Mouse (Mus musculus) thymus, adult 2 months (tissue): ENCODE results near the gene Dlgap1.

Source experiments
- CTCF ChIP-seq: fragments of 200-500 bp; IDR thresholded peaks from 2 replicates; pipeline ENCODE4 v1.5.1; 2012; ENCODE audit warnings: mild to moderate bottlenecking, control low read depth, low read length, moderate library complexity, borderline replicate concordance; ENCODE audit not compliant: control insufficient read depth, poor library complexity, insufficient read depth; ENCODE audit errors: extremely low read depth
- POLR2A ChIP-seq: fragments of 200-500 bp; IDR thresholded peaks from 2 replicates; pipeline ENCODE4 v1.6.1; 2012; ENCODE audit warnings: mild to moderate bottlenecking, low read length, control low read depth, moderate library complexity; ENCODE audit not compliant: control insufficient read depth, poor library complexity, insufficient read depth; ENCODE audit errors: extremely low read depth

GRCm38 (mm10) chr17:70797773-70798045 lies 828.8 kb downstream of the Dlgap1 start:
- no peak for TF ChIP-seq POLR2A
- no peak for TF ChIP-seq CTCF
